Mouse (Mus musculus) myocyte (in vitro differentiated cells): ENCODE measurements around the gene Baz2b. TPM values are rescaled to one million over a fixed set of nuclear protein-coding genes. Genes with fewer than 3 reads are reported as not detected.
"Not testable (repeated sequence)": the region's sequence is repeated elsewhere in the genome, so short reads cannot be mapped to it uniquely, and the experiment has no call there.

Experiments
- H3K27me3 ChIP-seq: one replicate; pipeline ENCODE4 v1.6.1; 2011; ENCODE audit not compliant: control insufficient read depth, insufficient read depth, insufficient read length
- H3K36me3 ChIP-seq: one replicate; pipeline ENCODE4 v1.6.1; 2011; ENCODE audit not compliant: control insufficient read depth, insufficient read depth
- H3K4me2 ChIP-seq: one replicate; pipeline ENCODE4 v1.6.1; 2011; ENCODE audit warnings: low read depth, control low read depth
- H3K4me3 ChIP-seq: one replicate; pipeline ENCODE4 v1.5.1; 2011; ENCODE audit warnings: mild to moderate bottlenecking, control low read depth, moderate library complexity
- H3K79me2 ChIP-seq: one replicate; pipeline ENCODE4 v1.6.1; 2011; ENCODE audit not compliant: control insufficient read depth, insufficient read depth
- H3ac ChIP-seq: one replicate; pipeline ENCODE4 v1.6.1; 2011; ENCODE audit not compliant: control insufficient read depth, insufficient read length
- CEBPB ChIP-seq: IDR thresholded peaks from 2 replicates; pipeline ENCODE4 v1.6.1; 2011; ENCODE audit warnings: mild to moderate bottlenecking, moderate library complexity; ENCODE audit not compliant: poor library complexity, insufficient read depth, severe bottlenecking
- E2F4 ChIP-seq: IDR thresholded peaks from one replicate; pipeline ENCODE4 v1.6.1; 2011; ENCODE audit warnings: mild to moderate bottlenecking, control low read depth, moderate library complexity; ENCODE audit not compliant: insufficient read depth
- MAX ChIP-seq: IDR thresholded peaks from one replicate; pipeline ENCODE4 v1.6.1; 2011; ENCODE audit warnings: low read depth, mild to moderate bottlenecking, control low read depth
- MYOD1 ChIP-seq, 3 experiments: IDR thresholded peaks; one replicate each; pipeline ENCODE4 v1.6.1; 2011; ENCODE audit warnings: control low read depth in 2 of 3, low read depth in 2 of 3, mild to moderate bottlenecking in 2 of 3, moderate library complexity in 1 of 3; ENCODE audit not compliant: insufficient read length in 2 of 3, control insufficient read depth in 1 of 3
- MYOG ChIP-seq, 3 experiments: IDR thresholded peaks; one replicate each; pipeline ENCODE4 v1.6.1; 2011; ENCODE audit warnings: control low read depth in 2 of 3, low read depth in 2 of 3, mild to moderate bottlenecking in 2 of 3; ENCODE audit not compliant: insufficient read length in 2 of 3, control insufficient read depth in 1 of 3, insufficient read depth in 1 of 3
- POLR2A ChIP-seq: IDR thresholded peaks from one replicate; pipeline ENCODE4 v1.6.1; 2011; ENCODE audit warnings: low read depth, mild to moderate bottlenecking, control low read depth, moderate library complexity; ENCODE audit not compliant: insufficient read length
- POLR2AphosphoS2 ChIP-seq: IDR thresholded peaks from one replicate; pipeline ENCODE4 v1.6.1; 2011; ENCODE audit warnings: low read depth, control low read depth; ENCODE audit not compliant: insufficient read length
- REST ChIP-seq: IDR thresholded peaks from one replicate; pipeline ENCODE4 v1.6.1; 2011; ENCODE audit warnings: mild to moderate bottlenecking, control low read depth, moderate library complexity; ENCODE audit not compliant: insufficient read depth, insufficient read length
- SRF ChIP-seq: IDR thresholded peaks from one replicate; pipeline ENCODE4 v1.6.1; 2011; ENCODE audit warnings: low read depth; ENCODE audit not compliant: control insufficient read depth, insufficient read length
- TCF12 ChIP-seq: IDR thresholded peaks from one replicate; pipeline ENCODE4 v1.6.1; 2011; ENCODE audit warnings: mild to moderate bottlenecking, control low read depth; ENCODE audit not compliant: poor library complexity, insufficient read depth, severe bottlenecking
- TCF3 ChIP-seq: IDR thresholded peaks from one replicate; pipeline ENCODE4 v1.6.1; 2011; ENCODE audit warnings: low read depth, control low read depth; ENCODE audit not compliant: insufficient read length
- USF1 ChIP-seq: IDR thresholded peaks from one replicate; pipeline ENCODE4 v1.6.1; 2011; ENCODE audit warnings: low read depth, mild to moderate bottlenecking, control low read depth, moderate library complexity
- polyA plus RNA-seq: library from polyadenylated mRNA; unstranded; fragments of >200 nt; fragmentation: generic; extraction: Trizol; gene quantifications from one replicate; pipeline ENCODE4 v1.2.1, GENCODE M21; 2012; ENCODE audit warnings: missing spikeins

The Baz2b gene
- polyA plus RNA-seq, 1 experiment: 11.8 TPM

DNA sequence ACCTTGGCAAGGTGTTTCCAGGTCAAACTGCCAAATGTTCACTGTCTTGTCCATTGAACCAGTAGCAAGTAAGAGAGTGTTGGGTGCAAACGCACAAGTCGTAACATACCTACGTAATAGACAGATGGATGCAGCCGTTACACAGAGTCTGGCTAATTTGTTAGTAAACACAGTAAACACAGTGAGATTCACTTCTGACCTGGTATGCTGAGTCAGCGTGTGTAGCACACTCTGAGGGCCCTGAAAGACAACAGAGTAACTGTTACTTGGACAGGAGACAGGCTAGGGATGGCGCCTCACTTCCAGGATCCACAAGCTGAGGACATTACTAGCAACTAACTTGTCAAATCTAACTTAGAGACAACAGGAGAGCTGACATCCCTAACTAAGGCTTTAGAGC lies 347.0 kb downstream of the Baz2b start:
- Histone ChIP-seq H3K4me2 (no peak overlapping the region), H3ac (no peak overlapping the region), H3K27me3 (no peaks in the 10 kb centered on the region), H3K4me3 (no peak overlapping the region), H3K79me2 (no peaks in the 10 kb centered on the region), H3K36me3 (peaks cover 9% of the 10 kb centered on the region)
- TF ChIP-seq POLR2A (no peak), SRF (no peak), REST (no peak), MYOG (IDR thresholded peaks at IDR 0.05; ENCODE audit: control insufficient read depth in 1 of 3, insufficient read depth in 1 of 3, insufficient read length in 2 of 3, low read depth in 2 of 3) (no peak), MAX (no peak), TCF12 (no peak), TCF3 (no peak), POLR2AphosphoS2 (no peak), E2F4 (no peak), MYOD1 (IDR thresholded peaks at IDR 0.05; ENCODE audit: control insufficient read depth in 1 of 3, insufficient read length in 2 of 3, low read depth in 2 of 3) (no peak), USF1 (no peak), CEBPB (no peak)

DNA sequence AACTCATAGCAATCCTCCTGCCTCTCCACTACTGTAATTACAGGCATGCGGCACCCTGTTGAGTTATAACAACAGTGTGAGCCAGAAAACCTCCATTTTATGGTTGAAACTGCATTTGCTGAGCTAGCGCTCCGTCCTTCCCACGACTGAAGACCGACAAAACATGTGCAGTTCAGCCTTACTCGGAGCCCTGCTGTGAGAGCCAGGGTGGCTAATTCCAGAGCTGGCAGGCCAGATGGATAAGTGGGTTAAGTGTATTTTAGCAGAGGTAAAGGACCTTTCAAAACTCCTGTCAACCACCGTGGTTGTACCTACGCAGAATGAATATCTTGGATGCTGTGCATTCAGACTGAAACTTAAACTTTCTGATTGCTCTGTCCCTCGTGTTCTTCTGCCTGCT lies 355.3 kb downstream of the Baz2b start:
- no peaks in the 10 kb centered on the region for H3K79me2 ChIP-seq
- no peak overlapping the region for H3ac ChIP-seq
- H3K4me3 ChIP-seq: no peak overlapping the region
- H3K4me2 ChIP-seq: no peak overlapping the region
- peaks cover 7% of the 10 kb centered on the region for H3K36me3 ChIP-seq
- H3K27me3 ChIP-seq: no peaks in the 10 kb centered on the region
- TF ChIP-seq CEBPB (no peak), MYOG (IDR thresholded peaks at IDR 0.05; ENCODE audit: control insufficient read depth in 1 of 3, insufficient read depth in 1 of 3, insufficient read length in 2 of 3, low read depth in 2 of 3) (no peak), E2F4 (no peak), TCF3 (no peak), SRF (no peak), MYOD1 (IDR thresholded peaks at IDR 0.05; ENCODE audit: control insufficient read depth in 1 of 3, insufficient read length in 2 of 3, low read depth in 2 of 3) (no peak), TCF12 (no peak), POLR2A (no peak), USF1 (no peak), MAX (no peak), POLR2AphosphoS2 (no peak), REST (no peak)

DNA sequence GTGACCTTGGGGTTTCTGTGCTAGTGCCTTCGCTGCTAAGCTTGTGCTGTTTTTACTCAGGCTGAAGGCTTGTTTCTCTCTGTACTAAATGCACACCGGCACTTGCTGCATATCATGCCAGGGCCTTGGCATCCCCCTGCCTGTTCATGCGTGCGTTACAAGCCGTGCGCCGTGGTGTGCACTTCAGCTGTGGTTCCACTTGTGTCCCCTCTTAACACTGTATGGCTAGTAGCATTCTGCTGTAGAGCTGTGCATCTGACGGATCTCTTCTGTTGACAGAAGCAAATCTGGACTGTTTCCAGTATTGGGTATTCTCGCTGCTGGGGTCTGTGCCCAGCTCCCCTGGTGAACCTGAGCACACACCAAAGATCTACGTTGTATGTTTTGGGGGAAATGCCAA lies 356.1 kb downstream of the Baz2b start:
- Histone ChIP-seq H3K79me2 (no peaks in the 10 kb centered on the region), H3K36me3 (peaks cover 5% of the 10 kb centered on the region), H3K4me3 (no peak overlapping the region), H3ac (no peak overlapping the region), H3K27me3 (no peaks in the 10 kb centered on the region), H3K4me2 (no peak overlapping the region)
- TF ChIP-seq SRF (no peak), POLR2AphosphoS2 (peak; percentile 59), E2F4 (no peak)

DNA sequence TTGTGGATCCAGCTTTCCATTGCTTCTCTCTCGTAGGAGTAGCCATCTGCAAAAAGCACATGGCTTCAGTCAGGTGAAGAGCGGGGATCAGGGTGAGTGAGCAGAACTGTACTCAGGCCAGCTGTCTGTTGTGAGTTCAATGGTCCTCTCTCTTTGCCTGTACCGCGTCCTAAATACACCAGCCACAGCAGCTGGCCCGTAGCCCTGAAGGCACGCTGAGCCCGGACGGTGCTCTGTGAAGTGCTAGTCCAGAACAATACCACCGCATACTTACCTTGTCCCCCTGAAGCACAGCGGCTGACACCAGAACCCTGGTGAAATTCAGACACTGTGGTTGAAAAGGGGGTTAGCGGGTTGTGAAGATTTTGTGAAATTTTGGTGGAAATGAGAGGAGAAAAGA lies 356.7 kb downstream of the Baz2b start:
- TF ChIP-seq MYOG (IDR thresholded peaks at IDR 0.05; ENCODE audit: control insufficient read depth in 1 of 3, insufficient read depth in 1 of 3, insufficient read length in 2 of 3, low read depth in 2 of 3) (no peak), E2F4 (no peak), REST (no peak), TCF3 (no peak), TCF12 (no peak), POLR2A (no peak), MYOD1 (IDR thresholded peaks at IDR 0.05; ENCODE audit: control insufficient read depth in 1 of 3, insufficient read length in 2 of 3, low read depth in 2 of 3) (no peak), SRF (no peak), CEBPB (no peak), USF1 (no peak), POLR2AphosphoS2 (no peak)
- Histone ChIP-seq H3K79me2 (no peaks in the 10 kb centered on the region), H3K27me3 (no peaks in the 10 kb centered on the region), H3K4me3 (no peak overlapping the region), H3K4me2 (no peak overlapping the region), H3ac (no peak overlapping the region), H3K36me3 (peaks cover 5% of the 10 kb centered on the region)

DNA sequence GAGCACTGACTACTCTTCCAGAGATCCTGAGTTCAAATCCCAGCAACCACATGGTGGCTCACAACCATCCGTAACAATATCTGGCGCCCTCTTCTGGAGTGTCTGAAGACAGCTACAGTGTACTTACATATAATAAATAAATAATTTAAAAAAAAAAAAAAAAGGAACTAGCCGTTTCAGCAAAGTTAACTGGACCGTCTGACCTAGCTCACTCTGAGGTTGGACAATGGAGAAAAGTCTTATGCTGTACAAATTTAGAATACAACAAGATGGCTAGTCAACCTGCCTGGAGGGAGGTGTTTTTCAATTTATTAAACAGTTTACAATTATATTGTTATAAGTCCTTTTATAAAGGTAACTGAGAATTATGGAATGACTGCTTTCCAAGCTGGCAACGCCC lies 357.8 kb downstream of the Baz2b start:
- H3K4me2 ChIP-seq, H3K4me3 ChIP-seq, H3K36me3 ChIP-seq, H3K27me3 ChIP-seq, H3K79me2 ChIP-seq, H3ac ChIP-seq: not testable (repeated sequence)

Other genes with a start within 250 kb of the Baz2b start
- gene March7, start within 50 bp of the Baz2b start, polyA plus RNA-seq: 9.8 TPM
- gene Cd302, start 74.6 kb upstream of the Baz2b start, polyA plus RNA-seq: 1.2 TPM
- 2.3 TPM for gene Ly75, start 173.5 kb upstream of the Baz2b start, polyA plus RNA-seq